Mouse (Mus musculus) hindbrain, postnatal 0 days (tissue): Measurements from ENCODE around the gene Agpat1. TPM values are rescaled to one million over a fixed set of nuclear protein-coding genes. Genes with fewer than 3 reads are reported as not detected.

ENCODE experiments used
- ATAC-seq: fragments of 200-750 bp; cut with Nextera tagmentation; 2 replicates; pipeline ENCODE4 v1.8.0; 2017; ENCODE audit warnings: mild to moderate bottlenecking, moderate TSS enrichment, moderate library complexity
- DNase-seq: peaks from one replicate; pipeline ENCODE4 v3.0.0-alpha.2; 2015; ENCODE audit warnings: low spot score
- H3K27ac ChIP-seq: fragments of 300-500 bp; sonication (generic); 2 replicates; pipeline ENCODE4 v1.5.1; 2014; ENCODE audit warnings: mild to moderate bottlenecking
- H3K27me3 ChIP-seq: fragments of 300-500 bp; sonication (generic); 2 replicates; pipeline ENCODE4 v1.6.1; 2014; ENCODE audit warnings: low read length, mixed read lengths; ENCODE audit not compliant: insufficient read depth
- H3K36me3 ChIP-seq: fragments of 300-500 bp; sonication (generic); 2 replicates; pipeline ENCODE4 v1.6.1; 2014; ENCODE audit warnings: low read length, mixed read lengths; ENCODE audit not compliant: insufficient read depth
- H3K4me1 ChIP-seq: fragments of 300-500 bp; sonication (generic); 2 replicates; pipeline ENCODE4 v1.6.1; 2014; ENCODE audit warnings: antibody characterized with exemption, low read length, mixed read lengths; ENCODE audit not compliant: insufficient read depth
- H3K4me2 ChIP-seq: fragments of 300-500 bp; sonication (generic); 2 replicates; pipeline ENCODE4 v1.6.1; 2014; ENCODE audit warnings: low read depth, mild to moderate bottlenecking, low read length, moderate library complexity, mixed read lengths
- H3K4me3 ChIP-seq: fragments of 300-500 bp; sonication (generic); 2 replicates; pipeline ENCODE4 v1.5.1; 2014; ENCODE audit warnings: low read length
- H3K9ac ChIP-seq: fragments of 300-500 bp; sonication (generic); replicated peaks from 2 replicates; pipeline ENCODE4 v1.6.1; 2014; ENCODE audit warnings: mild to moderate bottlenecking, low read length, moderate library complexity, mixed read lengths
- H3K9me3 ChIP-seq: fragments of 300-500 bp; sonication (generic); 2 replicates; pipeline ENCODE4 v1.6.1; 2016; ENCODE audit warnings: low read length, mixed read lengths
- CTCF ChIP-seq: IDR thresholded peaks from 2 replicates; pipeline ENCODE4 v1.5.1; 2016; ENCODE audit warnings: antibody characterized with exemption, control low read depth, low read depth
- WGBS: fragments of 180-500 bp; shearing (Covaris S2); extraction: QIAGEN DNeasy Blood & Tissue Kit; methylation state at CpG from one replicate; pipeline ENCODE4 v1.1.7; 2014; 5-methylcytosine and 5-hydroxymethylcytosine counted together
- polyA plus RNA-seq: library from polyadenylated mRNA; unstranded; fragments of >200 nt; fragmentation: Nextera tagmentation; extraction: Ambion mirVana; gene quantifications from 2 replicates; pipeline ENCODE4 v1.2.1, GENCODE M21; 2015
- total RNA-seq: library from RNA; depleted of rRNA; stranded (reverse); fragments of >200 nt; gene quantifications from 2 replicates; pipeline ENCODE4 v1.2.3, GENCODE M21; 2014

Agpat1 gene
- total and polyA plus RNA-seq, 2 experiments from 2014 or later, result 98.4 to 322 TPM

- DNase-seq (no peak), ATAC-seq (no peak)
- WGBS, result 17% methylated on average over 12 of the region's 12 CpGs
- Histone ChIP-seq H3K4me1 (peaks cover 44% of the 10 kb centered on the region), H3K27me3 (no peaks in the 10 kb centered on the region), H3K36me3 (no peaks in the 10 kb centered on the region), H3K9me3 (no peaks in the 10 kb centered on the region), H3K9ac (peak overlapping the region; percentile 46; the same call in 1 of the 2 replicates), H3K4me3 (peak overlapping the region; percentile 55), H3K4me2 (peak overlapping the region; percentile 98), H3K27ac (peak overlapping the region; percentile 20; the same call in 1 of the 2 replicates)
- TF ChIP-seq CTCF, result no peak
These were observed 25.9 kb downstream of the Agpat1 start for GRCm38 (mm10) chr17:34629796-34630603.

- peak overlapping the region; percentile 98 for H3K4me2 ChIP-seq
- H3K9ac ChIP-seq, result peak overlapping the region; percentile 46
- no peak for TF ChIP-seq CTCF
- no peaks in the 10 kb centered on the region for H3K9me3 ChIP-seq
- peak overlapping the region; percentile 8; the same call in 1 of the 2 replicates for H3K27ac ChIP-seq
- 3% methylated on average over 44 of the region's 48 CpGs for WGBS
- no peaks in the 10 kb centered on the region for H3K27me3 ChIP-seq
- no peak for ATAC-seq
- H3K36me3 ChIP-seq, result no peaks in the 10 kb centered on the region
- H3K4me1 ChIP-seq, result peaks cover 44% of the 10 kb centered on the region
- DNase-seq, result no peak
- H3K4me3 ChIP-seq, result peak overlapping the region; percentile 55
These were observed 26.8 kb downstream of the Agpat1 start for GRCm38 (mm10) chr17:34630761-34631301.

DNA sequence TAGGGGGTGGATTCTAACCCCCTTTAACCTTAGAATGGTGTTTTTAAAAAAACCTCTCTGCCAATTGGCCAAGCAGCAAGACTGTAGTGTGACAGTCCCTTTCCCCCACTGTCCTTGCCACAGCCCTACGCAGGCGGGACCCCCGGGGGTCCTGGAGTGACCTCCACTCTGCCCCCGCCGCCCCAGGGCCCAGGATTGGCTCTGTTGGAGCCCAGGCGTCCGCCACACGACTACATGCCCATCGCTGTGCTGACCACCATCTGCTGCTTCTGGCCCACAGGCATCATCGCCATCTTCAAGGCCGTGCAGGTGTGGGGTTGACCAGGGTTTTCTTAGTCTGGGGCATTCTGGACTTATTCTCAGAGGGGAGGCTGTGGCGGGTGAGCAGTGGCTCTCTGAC, 27.6 kb downstream of the Agpat1 start:
- Histone ChIP-seq H3K9me3 (no peaks in the 10 kb centered on the region), H3K36me3 (no peaks in the 10 kb centered on the region), H3K9ac (peak overlapping the region; percentile 44), H3K4me1 (peaks cover 39% of the 10 kb centered on the region), H3K4me3 (peak overlapping the region; percentile 55), H3K27ac (peak overlapping the region; percentile 11; the same call in 1 of the 2 replicates), H3K4me2 (peak overlapping the region; percentile 98), H3K27me3 (no peaks in the 10 kb centered on the region)
- WGBS, result 8% methylated on average over 12 of the region's 12 CpGs
- DNase-seq (no peak), ATAC-seq (no peak)
- no peak for TF ChIP-seq CTCF

- 4% methylated on average over 26 of the region's 26 CpGs for WGBS
- TF ChIP-seq CTCF, result no peak
- H3K27me3 ChIP-seq, result no peaks in the 10 kb centered on the region
- no peaks in the 10 kb centered on the region for H3K9me3 ChIP-seq
- no peaks in the 10 kb centered on the region for H3K36me3 ChIP-seq
- H3K27ac ChIP-seq, result peak overlapping the region; percentile 11; the same call in 1 of the 2 replicates
- peak overlapping the region; percentile 44 for H3K9ac ChIP-seq
- peaks cover 39% of the 10 kb centered on the region for H3K4me1 ChIP-seq
- peak; percentile 30; the same call in 1 of the 2 replicates for ATAC-seq
- H3K4me3 ChIP-seq, result peak overlapping the region; percentile 55
- peak overlapping the region; percentile 98 for H3K4me2 ChIP-seq
- peak; percentile 60 for DNase-seq
These were observed 28.2 kb downstream of the Agpat1 start for GRCm38 (mm10) chr17:34632261-34632691.

GRCm38 (mm10) chr17:34635671-34636070, 31.6 kb downstream of the Agpat1 start:
- no peak for ATAC-seq
- no peak overlapping the region for H3K27ac ChIP-seq
- H3K4me1 ChIP-seq, result peaks cover 11% of the 10 kb centered on the region
- no peak overlapping the region for H3K4me2 ChIP-seq
- DNase-seq, result no peak
- H3K4me3 ChIP-seq, result no peak overlapping the region
- TF ChIP-seq CTCF, result no peak
- no peak overlapping the region for H3K9ac ChIP-seq
- no peaks in the 10 kb centered on the region for H3K27me3 ChIP-seq
- WGBS, result 70% methylated on average over 2 of the region's 2 CpGs
- no peaks in the 10 kb centered on the region for H3K9me3 ChIP-seq
- no peaks in the 10 kb centered on the region for H3K36me3 ChIP-seq

GRCm38 (mm10) chr17:34637459-34637858, 33.4 kb downstream of the Agpat1 start:
- H3K27ac ChIP-seq, result no peak overlapping the region
- peaks cover 6% of the 10 kb centered on the region for H3K4me1 ChIP-seq
- no peaks in the 10 kb centered on the region for H3K27me3 ChIP-seq
- no peaks in the 10 kb centered on the region for H3K9me3 ChIP-seq
- DNase-seq, result no peak
- WGBS, result 71% methylated on average over 3 of the region's 3 CpGs
- H3K4me3 ChIP-seq, result no peak overlapping the region
- no peak overlapping the region for H3K9ac ChIP-seq
- no peak overlapping the region for H3K4me2 ChIP-seq
- ATAC-seq, result no peak
- no peak for TF ChIP-seq CTCF
- H3K36me3 ChIP-seq, result no peaks in the 10 kb centered on the region
